Mouse (Mus musculus): ENCODE results near the gene Olfm2. TPM values are rescaled to one million over a fixed set of nuclear protein-coding genes. Genes with fewer than 3 reads are reported as not detected.

Olfm2 gene
- not detected in 2 replicates for polyA plus RNA-seq (2012)

DNA sequence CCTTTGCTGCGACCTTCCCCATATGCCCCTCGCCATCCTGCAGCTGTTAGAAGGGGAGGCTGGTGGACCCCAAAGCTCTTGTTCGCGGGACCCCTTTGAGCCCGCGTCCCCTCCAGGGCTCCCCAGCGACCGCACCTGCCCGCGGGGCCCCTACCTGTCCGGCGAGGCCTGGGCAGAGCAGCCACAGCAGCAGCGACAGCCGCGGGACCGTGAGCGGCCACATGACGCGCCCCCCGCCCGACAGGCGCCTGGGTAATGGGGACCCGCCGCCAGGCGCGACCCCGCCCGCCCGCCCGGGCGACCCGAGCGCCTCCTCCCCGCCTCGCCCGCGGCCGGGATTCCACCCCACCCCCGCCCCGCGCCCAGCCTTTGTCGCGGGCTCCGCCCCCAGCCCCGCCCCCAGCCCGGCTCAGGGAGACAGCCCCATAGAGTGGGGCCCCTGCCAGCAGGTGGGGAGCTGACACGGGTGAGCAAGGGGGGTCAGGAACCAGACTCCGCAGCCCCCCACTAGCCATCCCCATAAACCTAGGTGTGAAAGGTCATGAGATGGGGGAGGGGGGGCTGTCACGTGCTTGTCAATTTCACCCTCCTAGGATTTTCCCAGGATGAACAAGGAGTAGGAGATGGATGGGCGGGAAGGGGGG lies at the start of gene Olfm2:
Olfm2 (minus strand) TSS at position 333 of the 644 bp plus-strand sequence.
- no peak within 1 kb of the TSS for H3K4me3 ChIP-seq (replicated peaks)
- TF ChIP-seq GATA1 (IDR thresholded peaks at IDR 0.05; ENCODE audit: low read length) (no peak), TAL1 (IDR thresholded peaks at IDR 0.05; ENCODE audit: low read length) (no peak)

DNA sequence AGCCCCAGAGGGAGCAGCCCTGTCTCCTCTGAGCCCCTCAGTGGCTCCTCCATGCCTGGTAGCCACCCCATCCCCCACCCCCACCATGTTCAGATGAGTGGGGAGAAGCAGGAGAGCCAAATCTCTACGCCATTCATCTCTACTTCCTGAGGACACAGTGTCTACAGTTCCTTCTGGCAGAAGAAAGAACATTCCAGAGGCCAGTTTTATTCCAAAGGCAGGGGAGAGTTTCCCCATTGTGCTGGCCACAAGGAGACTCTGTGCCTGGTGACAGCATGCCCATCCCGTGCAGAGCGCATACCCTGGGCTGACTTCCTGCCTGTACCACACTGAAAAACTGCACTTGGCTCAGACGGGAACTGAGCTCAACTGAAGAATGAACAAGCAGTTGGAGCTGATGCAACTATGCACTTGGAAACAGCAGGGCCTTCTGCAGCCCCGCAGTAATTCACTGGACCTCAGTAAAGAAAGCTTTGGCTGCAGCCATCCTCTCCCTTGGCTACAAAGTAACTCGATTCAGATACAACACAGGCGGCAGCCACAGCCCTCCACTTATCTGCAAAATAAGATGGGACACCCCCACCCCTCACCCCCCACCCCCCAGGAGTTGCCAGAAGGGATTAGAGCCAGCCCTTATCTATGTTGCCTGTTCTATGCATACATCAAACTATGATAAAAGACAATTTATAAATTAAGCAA lies 48.1 kb upstream of the Olfm2 start:
- H3K4me1 ChIP-seq (ENCODE audit: control insufficient read depth) = no peaks in the 10 kb centered on the region; the same call in 1 of the 2 replicates
- no peaks in the 10 kb centered on the region for H3K36me3 ChIP-seq (ENCODE audit: control insufficient read depth)
- no peaks in the 10 kb centered on the region for H3K27me3 ChIP-seq (ENCODE audit: control insufficient read depth)
- H3K4me3 ChIP-seq (replicated peaks) = no peak overlapping the region
- H3K9me3 ChIP-seq (ENCODE audit: control insufficient read depth, low read length) = no peaks in the 10 kb centered on the region
- TF ChIP-seq TAL1 (IDR thresholded peaks at IDR 0.05; ENCODE audit: low read length) (no peak), GATA1 (IDR thresholded peaks at IDR 0.05; ENCODE audit: low read length) (no peak)

More for the DNA sequence above, at the start of gene Olfm2:
- Histone ChIP-seq H3K27me3 (ENCODE audit: control insufficient read depth) (peaks cover 65% of the 10 kb centered on the region), H3K9me3 (ENCODE audit: control insufficient read depth, low read length) (peaks cover 4% of the 10 kb centered on the region; the same call in 1 of the 2 replicates), H3K4me1 (ENCODE audit: control insufficient read depth) (peaks cover 25% of the 10 kb centered on the region), H3K36me3 (ENCODE audit: control insufficient read depth) (no peaks in the 10 kb centered on the region)

DNA sequence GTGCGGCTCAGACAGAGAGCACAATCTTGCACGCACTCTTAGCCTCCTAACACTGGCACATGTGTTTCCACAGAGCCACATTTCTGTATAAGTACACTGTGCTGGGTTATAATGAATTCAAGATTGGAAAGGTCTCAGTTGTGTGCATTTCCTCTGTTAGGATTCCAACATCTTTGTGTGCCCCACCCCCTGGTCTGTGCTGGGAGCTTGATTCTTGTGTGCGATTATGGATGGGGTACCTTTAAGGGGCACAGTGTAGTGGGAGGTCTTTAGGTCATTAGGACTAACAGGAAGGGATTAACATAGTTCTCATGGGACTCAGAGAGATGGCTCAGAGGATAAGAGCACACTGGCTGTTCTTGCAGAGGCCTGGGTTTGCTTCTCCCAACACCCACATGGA lies 44.2 kb upstream of the Olfm2 start:
- TF ChIP-seq TAL1 (IDR thresholded peaks at IDR 0.05; ENCODE audit: low read length) (no peak), GATA1 (IDR thresholded peaks at IDR 0.05; ENCODE audit: low read length) (no peak)
- H3K9me3 ChIP-seq (ENCODE audit: control insufficient read depth, low read length) = no peaks in the 10 kb centered on the region; the same call in 1 of the 2 replicates
- no peak overlapping the region for H3K4me3 ChIP-seq (replicated peaks)
- H3K27me3 ChIP-seq (ENCODE audit: control insufficient read depth) = no peaks in the 10 kb centered on the region
- no peaks in the 10 kb centered on the region; the same call in 1 of the 2 replicates for H3K4me1 ChIP-seq (ENCODE audit: control insufficient read depth)
- no peaks in the 10 kb centered on the region for H3K36me3 ChIP-seq (ENCODE audit: control insufficient read depth)

DNA sequence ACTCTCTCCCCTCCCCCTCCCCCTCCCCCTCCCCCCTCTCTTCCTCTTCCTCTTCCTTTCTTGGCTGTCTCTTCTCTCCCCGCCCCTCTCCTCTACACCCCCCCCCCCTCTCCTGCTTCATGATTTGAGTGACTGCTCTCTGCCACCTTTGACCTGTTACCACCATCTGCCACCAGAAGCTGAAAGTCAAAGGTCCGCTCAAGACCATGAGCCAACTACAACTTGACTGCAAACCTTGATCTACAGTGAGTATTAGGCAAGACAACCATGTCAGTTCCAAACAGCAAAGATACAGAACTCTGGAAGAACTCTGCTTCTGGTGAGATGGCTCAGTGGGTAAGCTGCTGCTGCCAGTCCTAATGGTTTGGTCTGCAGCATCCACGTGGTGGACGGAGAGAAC lies 43.5 kb upstream of the Olfm2 start:
- Histone ChIP-seq H3K27me3 (ENCODE audit: control insufficient read depth) (no peaks in the 10 kb centered on the region), H3K4me3 (replicated peaks) (no peak overlapping the region), H3K9me3 (ENCODE audit: control insufficient read depth, low read length) (no peaks in the 10 kb centered on the region; the same call in 1 of the 2 replicates), H3K4me1 (ENCODE audit: control insufficient read depth) (no peaks in the 10 kb centered on the region; the same call in 1 of the 2 replicates), H3K36me3 (ENCODE audit: control insufficient read depth) (no peaks in the 10 kb centered on the region)
- no peak for TF ChIP-seq GATA1 (IDR thresholded peaks at IDR 0.05; ENCODE audit: low read length)
- no peak for TF ChIP-seq TAL1 (IDR thresholded peaks at IDR 0.05; ENCODE audit: low read length)

DNA sequence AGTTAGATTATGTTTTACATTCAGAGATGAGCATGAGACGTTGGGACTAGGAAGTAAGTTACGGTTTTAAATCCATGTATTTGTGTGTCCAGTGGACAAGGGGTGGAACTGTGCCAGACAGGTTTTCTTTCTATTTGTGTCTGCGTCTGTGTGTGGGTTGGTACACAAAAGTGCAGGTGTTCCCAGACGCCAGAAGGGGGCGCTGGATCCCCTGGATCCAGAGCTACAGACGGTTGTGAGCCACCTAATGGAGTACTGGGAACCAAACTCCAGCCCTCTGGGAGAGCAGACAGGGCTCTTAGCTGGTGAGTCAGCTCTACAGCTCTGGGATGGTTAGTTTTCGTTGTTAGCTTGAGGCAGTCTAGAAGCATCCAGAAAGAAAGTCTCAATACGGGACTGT lies 41.8 kb upstream of the Olfm2 start:
- Histone ChIP-seq H3K9me3 (ENCODE audit: control insufficient read depth, low read length) (no peaks in the 10 kb centered on the region; the same call in 1 of the 2 replicates), H3K36me3 (ENCODE audit: control insufficient read depth) (no peaks in the 10 kb centered on the region), H3K4me1 (ENCODE audit: control insufficient read depth) (no peaks in the 10 kb centered on the region), H3K27me3 (ENCODE audit: control insufficient read depth) (no peaks in the 10 kb centered on the region), H3K4me3 (replicated peaks) (no peak overlapping the region)
- TF ChIP-seq GATA1 (IDR thresholded peaks at IDR 0.05; ENCODE audit: low read length) = no peak
- no peak for TF ChIP-seq TAL1 (IDR thresholded peaks at IDR 0.05; ENCODE audit: low read length)

DNA sequence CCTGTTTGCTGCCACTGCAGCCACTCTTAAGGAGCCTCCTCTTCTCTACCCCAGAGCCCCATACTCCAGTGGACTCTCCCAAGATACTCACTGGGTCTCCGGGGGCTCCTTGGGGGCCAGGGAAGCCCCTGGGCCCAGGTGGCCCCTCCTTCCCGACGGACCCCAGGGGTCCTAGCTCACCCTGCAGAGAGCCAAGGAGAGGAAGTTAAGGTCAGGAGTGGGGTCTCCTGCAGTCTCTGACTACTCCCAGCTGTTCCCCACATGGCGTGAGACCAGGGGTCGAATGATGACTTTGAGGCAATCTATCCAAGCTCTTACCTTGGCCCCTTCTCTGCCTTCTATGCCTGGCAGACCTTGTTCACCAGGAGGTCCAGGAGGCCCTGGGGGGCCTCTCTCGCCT lies 38.9 kb upstream of the Olfm2 start:
- H3K36me3 ChIP-seq (ENCODE audit: control insufficient read depth) = no peaks in the 10 kb centered on the region
- H3K4me3 ChIP-seq (replicated peaks) = no peak overlapping the region
- TF ChIP-seq TAL1 (IDR thresholded peaks at IDR 0.05; ENCODE audit: low read length) (no peak), GATA1 (IDR thresholded peaks at IDR 0.05; ENCODE audit: low read length) (no peak)
- no peaks in the 10 kb centered on the region for H3K27me3 ChIP-seq (ENCODE audit: control insufficient read depth)
- no peaks in the 10 kb centered on the region for H3K4me1 ChIP-seq (ENCODE audit: control insufficient read depth)
- no peaks in the 10 kb centered on the region; the same call in 1 of the 2 replicates for H3K9me3 ChIP-seq (ENCODE audit: control insufficient read depth, low read length)

DNA sequence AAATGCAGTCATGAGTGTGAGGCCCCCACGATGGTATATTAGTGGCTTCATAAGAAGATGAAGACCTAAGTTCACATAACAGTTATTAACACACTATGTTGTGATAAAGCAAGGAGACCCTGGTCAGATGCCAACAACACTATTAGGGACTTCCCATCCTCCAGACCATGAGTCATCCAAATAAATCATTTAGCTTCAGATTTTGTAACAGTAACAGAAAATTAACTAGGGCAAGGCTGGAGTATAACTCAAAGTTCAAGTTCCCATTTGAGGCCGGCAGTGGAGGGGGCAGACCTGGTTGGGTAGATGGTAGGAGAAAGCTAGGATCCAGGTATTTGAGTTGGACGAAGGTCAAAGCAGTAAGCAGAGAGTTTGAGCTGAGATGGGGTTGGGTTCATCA lies 35.1 kb upstream of the Olfm2 start:
- Histone ChIP-seq H3K27me3 (ENCODE audit: control insufficient read depth) (no peaks in the 10 kb centered on the region), H3K4me3 (replicated peaks) (no peak overlapping the region), H3K36me3 (ENCODE audit: control insufficient read depth) (no peaks in the 10 kb centered on the region), H3K9me3 (ENCODE audit: control insufficient read depth, low read length) (no peaks in the 10 kb centered on the region), H3K4me1 (ENCODE audit: control insufficient read depth) (no peaks in the 10 kb centered on the region)
- TF ChIP-seq TAL1 (IDR thresholded peaks at IDR 0.05; ENCODE audit: low read length) (no peak), GATA1 (IDR thresholded peaks at IDR 0.05; ENCODE audit: low read length) (no peak)

DNA sequence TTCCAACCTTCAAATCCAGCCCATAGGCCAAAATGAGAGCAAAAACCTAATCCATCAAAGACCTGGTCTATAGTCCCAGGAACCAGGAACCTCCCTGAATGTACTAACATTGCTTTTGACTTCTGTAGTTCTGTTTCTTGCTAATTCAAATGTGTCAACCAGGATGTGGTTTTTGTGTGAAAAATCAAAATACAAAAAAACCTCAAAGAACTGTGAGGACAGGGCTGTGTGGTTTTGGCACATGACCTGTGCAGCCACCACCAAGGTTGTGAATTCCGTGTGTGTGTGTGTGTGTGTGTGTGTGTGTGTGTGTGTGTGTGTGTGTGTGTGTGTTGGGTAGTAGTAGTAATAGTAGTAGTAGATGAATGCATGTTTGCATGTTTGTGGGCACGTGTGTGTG lies 19.1 kb upstream of the Olfm2 start:
- Histone ChIP-seq H3K36me3 (ENCODE audit: control insufficient read depth) (no peaks in the 10 kb centered on the region), H3K9me3 (ENCODE audit: control insufficient read depth, low read length) (no peaks in the 10 kb centered on the region), H3K27me3 (ENCODE audit: control insufficient read depth) (peaks cover 22% of the 10 kb centered on the region), H3K4me1 (ENCODE audit: control insufficient read depth) (peaks cover 5% of the 10 kb centered on the region), H3K4me3 (replicated peaks) (no peak overlapping the region)
- no peak for TF ChIP-seq TAL1 (IDR thresholded peaks at IDR 0.05; ENCODE audit: low read length)
- no peak for TF ChIP-seq GATA1 (IDR thresholded peaks at IDR 0.05; ENCODE audit: low read length)

DNA sequence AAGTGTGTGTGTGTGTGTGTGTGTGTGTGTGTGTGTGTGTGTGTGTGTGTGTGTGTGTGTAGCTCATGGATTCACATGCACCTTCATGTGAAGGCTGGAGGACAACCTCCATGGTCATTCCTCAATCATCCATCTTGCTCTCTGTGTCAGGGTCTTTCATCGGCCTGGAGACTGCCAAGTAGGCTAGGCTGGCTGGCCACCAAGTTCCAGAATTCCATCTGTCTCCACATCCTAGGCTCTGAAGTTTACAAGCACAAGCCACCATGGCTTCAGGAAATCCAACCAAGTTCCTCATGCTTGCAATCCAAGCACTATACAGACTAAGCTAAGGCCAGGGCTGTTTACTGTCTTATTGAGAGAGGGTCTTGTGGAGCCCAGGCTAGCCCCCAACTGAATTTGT lies 16.9 kb upstream of the Olfm2 start:
- H3K27me3 ChIP-seq (ENCODE audit: control insufficient read depth) = peaks cover 35% of the 10 kb centered on the region
- TF ChIP-seq GATA1 (IDR thresholded peaks at IDR 0.05; ENCODE audit: low read length) (no peak), TAL1 (IDR thresholded peaks at IDR 0.05; ENCODE audit: low read length) (no peak)
- H3K4me1 ChIP-seq (ENCODE audit: control insufficient read depth) = peaks cover 13% of the 10 kb centered on the region

More for the DNA sequence above, 16.9 kb upstream of the Olfm2 start:
- Histone ChIP-seq H3K36me3 (ENCODE audit: control insufficient read depth) (no peaks in the 10 kb centered on the region), H3K9me3 (ENCODE audit: control insufficient read depth, low read length) (no peaks in the 10 kb centered on the region), H3K4me3 (replicated peaks) (no peak overlapping the region)

Data from erythroblast, embryonic 14.5 days (primary cell).